Mouse (Mus musculus): ENCODE results near the gene Neu3.

- TF ChIP-seq POLR2A (IDR thresholded peaks at IDR 0.05; ENCODE audit: control insufficient read depth, extremely low read depth, insufficient read depth, low read length, poor library complexity) (no peak), CTCF (IDR thresholded peaks at IDR 0.05; ENCODE audit: borderline replicate concordance, control insufficient read depth, extremely low read depth, insufficient read depth, low read length, poor library complexity) (no peak)
These were observed 17.4 kb downstream of the Neu3 start for GRCm38 (mm10) chr7:99810814-99811213.

Measured in thymus, adult 2 months (tissue).